Mouse (Mus musculus): Measurements from ENCODE around the gene Gal3st4. TPM values are rescaled to one million over a fixed set of nuclear protein-coding genes. Genes with fewer than 3 reads are reported as not detected.

Gal3st4 gene
- total and polyA plus RNA-seq, 3 experiments = 0.15 to 0.17 TPM; not detected in 1

- peak; percentile 92 for DNase-seq (ENCODE audit: low read depth, low spot score)
- Histone ChIP-seq H3K9ac (ENCODE audit: control insufficient read depth, low read depth, low read length, poor library complexity, severe bottlenecking) (no peak overlapping the region), H3K36me3 (ENCODE audit: control insufficient read depth in 1 of 2, insufficient read depth in 2 of 2, low read length in 2 of 2) (peaks cover 0 to 5% of the 10 kb centered on the region in 2 experiments; a peak in 1 of 4 replicates), H3K27me3 (ENCODE audit: control insufficient read depth in 1 of 2, insufficient read depth in 2 of 2, low read length in 2 of 2) (peaks cover 2% of the 10 kb centered on the region in 2 experiments; a peak in 1 of 4 replicates), H3K27ac (ENCODE audit: control insufficient read depth, low read depth, low read length) (no peak overlapping the region), H3K4me3 (ENCODE audit: control insufficient read depth in 1 of 2, insufficient read depth in 1 of 2, low read depth in 2 of 2, low read length in 2 of 2) (no peak overlapping the region), H3K79me2 (ENCODE audit: control insufficient read depth, insufficient read depth, low read length, poor library complexity) (no peaks in the 10 kb centered on the region), H3K4me1 (ENCODE audit: control insufficient read depth in 1 of 2, insufficient read depth in 2 of 2, low read length in 2 of 2) (peaks cover 0 to 9% of the 10 kb centered on the region in 2 experiments; a peak in 2 of 4 replicates), H3K9me3 (replicated peaks; ENCODE audit: insufficient read depth, low read length) (no peaks in the 10 kb centered on the region)
- TF ChIP-seq ZKSCAN1 (IDR thresholded peaks at IDR 0.05; ENCODE audit: low read depth, low read length) (no peak), ETS1 (IDR thresholded peaks at IDR 0.05; ENCODE audit: low read depth, low read length) (no peak), EP300 (IDR thresholded peaks at IDR 0.05; ENCODE audit: low read depth in 1 of 2, low read length in 2 of 2) (no peak), SIN3A (IDR thresholded peaks at IDR 0.05; ENCODE audit: low read length) (no peak; the same call in 1 of the 2 replicates), CHD1 (IDR thresholded peaks at IDR 0.05; ENCODE audit: low read depth, low read length) (no peak), RCOR1 (IDR thresholded peaks at IDR 0.05; ENCODE audit: low read depth, low read length) (no peak), MYC (IDR thresholded peaks at IDR 0.05; ENCODE audit: low read depth, low read length) (no peak), MXI1 (IDR thresholded peaks at IDR 0.05; ENCODE audit: low read depth, low read length) (no peak), POLR2AphosphoS5 (IDR thresholded peaks at IDR 0.05; ENCODE audit: borderline replicate concordance, low read depth, low read length) (no peak), GABPA (IDR thresholded peaks at IDR 0.05; ENCODE audit: low read depth, low read length) (no peak), NELFE (IDR thresholded peaks at IDR 0.05; ENCODE audit: low read depth, low read length) (no peak; the same call in 1 of the 2 replicates), BHLHE40 (IDR thresholded peaks at IDR 0.05; ENCODE audit: borderline replicate concordance, low read depth, low read length) (no peak; the same call in 1 of the 2 replicates), JUND (IDR thresholded peaks at IDR 0.05; ENCODE audit: low read depth, low read length) (no peak), ZC3H11A (IDR thresholded peaks at IDR 0.05; ENCODE audit: low read depth, low read length) (peak; percentile 96), TBP (IDR thresholded peaks at IDR 0.05; ENCODE audit: low read depth, low read length) (peak; percentile 40; the same call in 1 of the 2 replicates), POLR2AphosphoS2 (IDR thresholded peaks at IDR 0.05; ENCODE audit: low read length) (no peak), GATA1 (IDR thresholded peaks at IDR 0.05; ENCODE audit: low read depth, low read length) (no peak), MAX (IDR thresholded peaks at IDR 0.05; ENCODE audit: low read length) (no peak), ZMIZ1 (IDR thresholded peaks at IDR 0.05; ENCODE audit: low read depth, low read length) (no peak), POLR2A (IDR thresholded peaks at IDR 0.05; ENCODE audit: control insufficient read depth in 1 of 2, insufficient read depth in 1 of 2, low read depth in 1 of 2, low read length in 2 of 2, poor library complexity in 1 of 2) (no peak), CTCF (IDR thresholded peaks at IDR 0.05 in 2 of 3, conservative IDR thresholded peaks at IDR 0.05 in 1 of 3; ENCODE audit: control insufficient read depth in 1 of 3, insufficient read depth in 1 of 3, low read depth in 2 of 3, low read length in 3 of 3, poor library complexity in 1 of 3, severe bottlenecking in 1 of 3) (peak; percentile 96 to 99 (median 97)), USF2 (IDR thresholded peaks at IDR 0.05; ENCODE audit: borderline replicate concordance in 1 of 2, insufficient read depth in 1 of 2, low read depth in 1 of 2, low read length in 2 of 2) (no peak), ELF1 (IDR thresholded peaks at IDR 0.05; ENCODE audit: low read depth, low read length) (no peak), HCFC1 (IDR thresholded peaks at IDR 0.05; ENCODE audit: low read depth, low read length) (0 out of 2 replicates have a peak, but pooled peaks have one; percentile 26), E2F4 (IDR thresholded peaks at IDR 0.05; ENCODE audit: borderline replicate concordance, low read depth, low read length) (no peak), MAFK (IDR thresholded peaks at IDR 0.05; ENCODE audit: borderline replicate concordance, low read depth, low read length) (no peak), USF1 (IDR thresholded peaks at IDR 0.05; ENCODE audit: low read depth, low read length) (no peak), CHD2 (IDR thresholded peaks at IDR 0.05; ENCODE audit: low read length) (no peak), TCF12 (IDR thresholded peaks at IDR 0.05; ENCODE audit: low read depth, low read length) (no peak), KAT2A (conservative IDR thresholded peaks at IDR 0.05; ENCODE audit: low read depth, low read length) (no peak), UBTF (IDR thresholded peaks at IDR 0.05; ENCODE audit: borderline replicate concordance, insufficient read depth, low read depth, low read length) (no peak), SMC3 (IDR thresholded peaks at IDR 0.05; ENCODE audit: low read depth, low read length) (peak; percentile 97), NRF1 (IDR thresholded peaks at IDR 0.05; ENCODE audit: insufficient read depth, low read depth, low read length, poor library complexity, severe bottlenecking) (no peak), RAD21 (IDR thresholded peaks at IDR 0.05; ENCODE audit: low read depth, low read length) (peak; percentile 98), MAZ (IDR thresholded peaks at IDR 0.05; ENCODE audit: low read depth, low read length) (peak; percentile 29; the same call in 1 of the 2 replicates), MEF2A (IDR thresholded peaks at IDR 0.05; ENCODE audit: extremely low read depth, insufficient replicate concordance, low read depth, low read length, poor library complexity, severe bottlenecking) (no peak), TAL1 (IDR thresholded peaks at IDR 0.05; ENCODE audit: low read length) (no peak), MYB (IDR thresholded peaks at IDR 0.05; ENCODE audit: low read depth, low read length) (no peak)
These were observed 50.5 kb downstream of the Gal3st4 start for GRCm38 (mm10) chr5:138222111-138222510.
